Mouse (Mus musculus) splenic B cell, adult 2 months (primary cell): ENCODE measurements around the gene Cct2.
"Not testable (repeated sequence)": the region's sequence is repeated elsewhere in the genome, so short reads cannot be mapped to it uniquely, and the experiment has no call there.

Experiments
- DNase-seq: peaks from one replicate; pipeline ENCODE4 v3.0.0-alpha.2; 2011; ENCODE audit warnings: low read depth, low spot score
- H3K27me3 ChIP-seq: 2 replicates; pipeline ENCODE4 v1.6.1; 2012; ENCODE audit warnings: mild to moderate bottlenecking, low read length, moderate library complexity, mixed read lengths; ENCODE audit not compliant: control insufficient read depth, poor library complexity, insufficient read depth, severe bottlenecking
- H3K36me3 ChIP-seq: 2 replicates; pipeline ENCODE4 v1.6.1; 2012; ENCODE audit warnings: mild to moderate bottlenecking, low read length, moderate library complexity, mixed read lengths; ENCODE audit not compliant: control insufficient read depth, poor library complexity, insufficient read depth, severe bottlenecking

Gene Cct2

DNA sequence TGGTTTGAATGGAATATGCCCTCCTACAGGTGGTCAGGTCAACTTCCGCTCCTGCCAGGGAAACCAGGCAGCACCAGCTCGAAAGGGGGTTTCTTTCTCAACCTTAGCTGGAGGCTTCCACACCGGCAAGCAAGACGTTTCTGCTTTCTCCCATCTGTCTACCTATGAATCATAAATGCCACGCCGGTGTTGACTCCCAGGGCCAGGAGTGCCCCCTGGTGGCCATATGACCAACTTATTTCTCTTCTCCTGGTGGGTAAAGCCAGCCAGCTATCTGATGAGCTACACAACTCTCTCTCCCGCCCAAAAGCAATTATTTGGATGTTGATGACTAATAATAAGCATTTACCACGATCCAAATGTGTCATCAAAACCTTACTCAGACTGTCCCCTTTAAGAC lies 29.8 kb downstream of the Cct2 start:
- Histone ChIP-seq H3K27me3 (no peaks in the 10 kb centered on the region), H3K36me3 (no peaks in the 10 kb centered on the region)
- peak; percentile 84 for DNase-seq

DNA sequence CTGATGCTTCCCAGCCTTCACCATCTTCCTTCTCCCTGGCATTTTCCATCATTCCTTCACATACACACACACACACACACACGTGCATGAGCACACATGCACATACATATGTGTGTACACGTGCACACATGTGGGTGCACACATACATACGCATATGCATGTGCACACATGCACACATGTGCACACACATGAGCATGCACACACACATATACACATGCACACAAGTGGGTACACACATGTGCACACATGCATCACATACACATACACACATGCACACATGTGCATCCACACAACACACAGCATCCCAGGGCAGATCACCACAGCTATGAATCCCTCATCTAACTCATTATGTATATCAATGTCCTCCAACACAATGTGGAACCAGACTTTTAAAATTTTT lies 32.5 kb downstream of the Cct2 start:
- Histone ChIP-seq H3K36me3 (no peaks in the 10 kb centered on the region), H3K27me3 (no peaks in the 10 kb centered on the region)
- DNase-seq, result no peak

DNA sequence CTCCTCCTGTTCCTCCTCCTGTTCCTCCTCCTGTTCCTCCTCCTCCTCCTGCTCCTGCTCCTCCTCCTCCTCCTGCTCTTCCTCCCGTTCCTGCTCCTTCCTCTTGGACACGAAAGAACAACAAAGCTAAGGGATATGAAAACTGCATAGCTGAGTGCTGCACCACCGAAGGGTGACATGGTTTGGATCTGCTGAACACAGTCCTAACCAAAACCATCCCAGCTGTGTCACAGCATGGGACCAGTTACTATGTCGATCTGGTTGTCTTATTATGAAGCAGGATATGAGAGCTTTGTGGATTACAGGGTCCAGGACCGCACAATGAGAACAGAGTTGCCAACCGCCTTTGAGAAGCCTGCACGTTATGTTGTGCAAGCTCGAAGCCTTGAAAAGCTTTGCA lies 37.4 kb downstream of the Cct2 start:
- Histone ChIP-seq H3K27me3 (no peaks in the 10 kb centered on the region), H3K36me3 (no peaks in the 10 kb centered on the region)
- DNase-seq, result no peak

DNA sequence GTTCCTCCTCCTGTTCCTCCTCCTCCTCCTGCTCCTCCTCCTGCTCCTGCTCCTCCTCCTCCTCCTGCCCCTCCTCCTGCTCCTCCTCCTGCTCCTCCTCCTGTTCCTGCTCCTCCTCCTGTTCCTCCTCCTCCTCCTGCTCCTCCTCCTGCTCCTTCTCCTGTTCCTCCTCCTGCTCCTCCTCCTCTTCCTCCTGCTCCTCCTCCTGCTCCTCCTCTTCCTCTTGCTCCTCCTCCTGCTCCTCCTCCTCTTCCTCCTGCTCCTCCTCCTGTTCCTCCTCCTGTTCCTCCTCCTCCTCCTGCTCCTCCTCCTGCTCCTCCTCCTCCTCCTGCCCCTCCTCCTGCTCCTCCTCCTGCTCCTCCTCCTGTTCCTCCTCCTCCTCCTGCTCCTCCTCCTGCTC lies 37.8 kb downstream of the Cct2 start:
- DNase-seq, H3K36me3 ChIP-seq, H3K27me3 ChIP-seq: not testable (repeated sequence)

DNA sequence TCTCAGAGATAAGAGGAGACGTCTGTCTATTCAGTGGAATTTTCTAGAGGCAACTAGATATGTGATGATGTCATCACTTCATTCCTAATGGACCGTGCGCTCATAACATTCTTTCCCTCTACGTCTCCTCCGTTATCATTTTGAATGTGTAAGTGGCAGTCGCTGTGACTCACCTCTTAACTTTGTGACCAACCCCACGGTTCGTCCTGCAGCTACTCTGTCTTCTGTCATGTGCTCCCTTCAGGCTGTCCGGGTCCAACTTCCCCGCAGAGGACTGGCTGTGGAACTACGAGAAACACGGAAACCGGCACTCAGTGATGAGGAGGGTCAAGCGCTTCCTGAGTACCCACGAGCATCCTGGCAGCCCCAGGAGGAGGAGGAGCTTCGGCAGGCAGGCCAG lies 39.9 kb downstream of the Cct2 start:
- H3K36me3 ChIP-seq, result no peaks in the 10 kb centered on the region
- H3K27me3 ChIP-seq, result no peaks in the 10 kb centered on the region
- no peak for DNase-seq

DNA sequence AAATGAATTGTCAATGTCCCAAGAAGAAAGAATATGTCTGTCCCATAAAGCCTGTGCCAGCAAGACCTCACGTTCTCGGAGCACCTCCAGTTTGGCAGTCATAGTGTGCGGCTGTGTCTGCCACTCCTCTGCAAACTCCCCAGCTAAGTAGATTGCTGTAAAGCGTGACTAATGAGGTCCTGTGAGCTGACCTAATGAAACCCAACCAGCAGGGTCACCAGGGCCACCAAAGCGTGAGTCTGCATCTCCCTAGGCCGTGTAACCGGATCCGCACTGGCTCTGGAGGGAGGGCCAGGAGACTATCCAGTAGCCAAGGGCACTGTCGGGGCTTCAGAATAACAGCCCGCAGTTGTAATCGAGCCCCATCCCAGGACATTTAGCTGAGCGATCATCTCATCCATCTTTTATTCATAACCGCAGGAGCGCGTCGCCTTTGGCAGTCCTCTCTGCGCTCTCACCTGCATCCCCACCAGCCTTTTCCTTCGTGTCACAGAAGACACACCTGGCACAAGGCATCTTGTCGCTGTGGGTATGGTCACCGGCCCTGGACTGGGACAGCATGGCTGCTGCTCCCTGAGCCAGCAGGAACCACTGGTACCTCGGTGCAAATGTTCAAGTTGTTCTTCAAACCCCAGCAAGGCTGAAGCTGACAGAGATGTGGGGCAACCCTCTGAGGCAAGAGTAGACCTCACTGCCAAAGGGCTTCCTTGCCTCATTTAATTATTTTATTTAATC lies 42.4 kb downstream of the Cct2 start:
- H3K36me3 ChIP-seq, result no peaks in the 10 kb centered on the region
- DNase-seq, result no peak
- no peaks in the 10 kb centered on the region; the same call in 1 of the 2 replicates for H3K27me3 ChIP-seq

DNA sequence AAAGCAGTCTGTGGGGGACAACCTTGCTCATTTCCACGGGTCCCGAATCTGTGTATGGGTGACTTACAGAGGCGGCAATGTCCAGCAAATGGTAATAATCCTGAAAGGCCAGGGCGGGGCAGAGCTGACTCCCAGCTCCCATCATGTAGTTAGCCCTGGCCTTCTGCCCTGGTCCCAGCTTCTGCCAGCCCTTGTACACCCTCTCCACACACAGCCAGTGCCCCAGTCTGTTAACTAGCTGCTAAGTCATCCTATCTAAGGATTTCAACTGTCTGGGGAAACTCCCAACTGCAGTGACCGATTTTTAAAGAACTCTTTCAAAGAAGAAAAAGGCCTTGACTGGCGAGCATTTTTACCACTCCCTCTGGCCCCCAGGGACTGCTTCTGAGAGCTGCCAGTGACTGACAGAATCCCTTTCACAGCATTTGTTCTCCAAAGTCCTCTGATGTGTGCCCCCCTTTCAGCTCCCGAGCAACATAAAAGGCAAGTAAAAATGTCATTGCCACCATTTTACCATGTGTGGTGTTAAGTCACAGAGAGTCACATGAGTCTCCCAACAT lies 45.3 kb downstream of the Cct2 start:
- Histone ChIP-seq H3K27me3 (no peaks in the 10 kb centered on the region; the same call in 1 of the 2 replicates), H3K36me3 (no peaks in the 10 kb centered on the region)
- no peak for DNase-seq

DNA sequence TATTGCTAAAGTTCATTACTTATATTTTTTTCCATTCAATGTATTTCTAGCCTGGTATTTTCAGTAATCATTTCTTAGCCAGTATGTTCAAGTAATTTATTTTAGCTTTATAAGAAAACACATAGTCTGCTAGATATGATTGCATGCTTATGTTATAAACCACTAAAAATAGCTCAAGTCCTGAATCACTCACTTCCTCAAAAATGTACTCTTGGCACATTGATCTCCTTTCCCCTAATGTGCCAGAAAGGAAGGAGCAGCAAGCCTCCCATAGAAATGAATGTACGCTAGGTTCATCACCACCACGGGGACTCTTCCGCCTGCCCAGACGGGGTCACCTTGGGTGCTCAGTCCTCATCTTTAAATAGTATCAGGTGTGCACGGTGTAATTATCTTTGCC lies 49.0 kb downstream of the Cct2 start:
- no peak for DNase-seq

DNA sequence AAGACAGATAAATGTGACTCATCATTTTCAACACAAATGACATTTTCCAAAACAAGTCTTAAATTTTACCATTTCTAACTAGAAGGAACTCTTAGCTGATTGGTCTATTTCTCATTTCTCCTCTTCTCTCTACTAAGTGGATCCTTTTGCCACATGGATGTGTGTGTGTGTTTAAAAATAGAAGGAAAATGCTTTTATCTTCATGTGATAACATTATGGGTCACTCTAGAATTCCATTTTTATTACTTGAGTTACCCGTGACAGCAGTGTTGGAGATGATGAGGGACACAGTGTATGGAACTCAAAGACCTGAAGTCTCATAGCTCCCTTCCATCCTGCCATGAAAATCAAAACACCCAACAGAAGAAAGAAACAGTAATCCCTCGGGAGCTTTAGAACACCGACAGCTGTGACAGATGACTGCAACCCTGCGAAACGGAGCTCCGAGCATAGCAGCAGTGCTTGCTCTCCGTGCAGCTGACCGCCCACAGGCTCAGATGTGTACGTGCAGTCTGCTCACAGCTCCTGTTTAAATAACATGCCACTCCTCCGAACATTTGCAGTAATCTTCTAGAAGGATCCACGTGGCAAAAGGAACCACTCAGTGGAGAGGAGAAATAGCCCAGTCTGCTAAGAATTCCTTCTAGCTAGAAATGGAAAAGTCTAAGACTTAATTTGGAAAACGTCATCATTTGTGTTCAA lies 49.8 kb downstream of the Cct2 start:
- DNase-seq, result peak; percentile 26
- H3K27me3 ChIP-seq, result no peaks in the 10 kb centered on the region; the same call in 1 of the 2 replicates
- no peaks in the 10 kb centered on the region for H3K36me3 ChIP-seq

More for the DNA sequence above, 49.0 kb downstream of the Cct2 start:
- H3K27me3 ChIP-seq, result no peaks in the 10 kb centered on the region; the same call in 1 of the 2 replicates
- no peaks in the 10 kb centered on the region for H3K36me3 ChIP-seq

DNA sequence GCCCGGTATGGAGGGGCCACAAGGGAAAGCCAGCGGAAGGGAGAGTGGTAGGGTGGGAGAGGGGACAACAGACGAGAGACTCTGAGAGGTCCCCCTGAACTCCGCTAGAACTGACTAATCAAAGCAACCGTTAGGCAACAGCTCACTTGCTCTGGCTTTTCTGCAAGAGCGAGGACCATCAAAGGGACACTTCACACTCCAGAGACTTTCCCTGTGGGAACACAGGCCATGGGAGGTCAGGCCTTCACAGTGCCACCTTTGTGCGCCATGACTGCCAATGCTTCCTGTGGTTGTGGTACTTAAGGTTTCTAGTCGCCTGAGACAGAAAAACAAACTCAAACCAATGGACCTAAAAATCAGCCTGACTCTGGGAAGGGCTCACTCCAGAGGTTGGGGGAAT lies 52.6 kb downstream of the Cct2 start:
- DNase-seq, result no peak
- H3K27me3 ChIP-seq, result no peaks in the 10 kb centered on the region
- no peaks in the 10 kb centered on the region for H3K36me3 ChIP-seq

DNA sequence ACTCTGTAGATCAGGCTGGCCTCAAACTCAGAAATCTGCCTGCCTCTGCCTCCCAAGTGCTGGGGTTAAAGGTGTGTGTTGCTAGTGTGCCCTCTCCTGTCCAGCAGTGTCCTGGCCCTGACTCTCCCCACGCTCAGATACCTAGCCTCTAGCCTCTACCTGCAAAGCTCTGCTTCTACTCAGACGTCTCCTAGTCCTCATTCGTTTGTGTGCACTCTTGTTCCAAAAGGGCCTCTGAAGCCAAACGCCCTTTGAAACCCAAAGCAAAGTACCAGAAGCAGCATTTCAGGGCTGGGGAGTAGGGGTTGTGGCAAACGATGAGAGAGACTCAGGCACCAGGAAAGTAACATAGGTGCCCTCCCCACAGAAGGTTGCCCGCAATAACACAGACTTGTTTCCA lies 53.9 kb downstream of the Cct2 start:
- H3K27me3 ChIP-seq, result no peaks in the 10 kb centered on the region
- H3K36me3 ChIP-seq, result no peaks in the 10 kb centered on the region
- DNase-seq, result no peak

DNA sequence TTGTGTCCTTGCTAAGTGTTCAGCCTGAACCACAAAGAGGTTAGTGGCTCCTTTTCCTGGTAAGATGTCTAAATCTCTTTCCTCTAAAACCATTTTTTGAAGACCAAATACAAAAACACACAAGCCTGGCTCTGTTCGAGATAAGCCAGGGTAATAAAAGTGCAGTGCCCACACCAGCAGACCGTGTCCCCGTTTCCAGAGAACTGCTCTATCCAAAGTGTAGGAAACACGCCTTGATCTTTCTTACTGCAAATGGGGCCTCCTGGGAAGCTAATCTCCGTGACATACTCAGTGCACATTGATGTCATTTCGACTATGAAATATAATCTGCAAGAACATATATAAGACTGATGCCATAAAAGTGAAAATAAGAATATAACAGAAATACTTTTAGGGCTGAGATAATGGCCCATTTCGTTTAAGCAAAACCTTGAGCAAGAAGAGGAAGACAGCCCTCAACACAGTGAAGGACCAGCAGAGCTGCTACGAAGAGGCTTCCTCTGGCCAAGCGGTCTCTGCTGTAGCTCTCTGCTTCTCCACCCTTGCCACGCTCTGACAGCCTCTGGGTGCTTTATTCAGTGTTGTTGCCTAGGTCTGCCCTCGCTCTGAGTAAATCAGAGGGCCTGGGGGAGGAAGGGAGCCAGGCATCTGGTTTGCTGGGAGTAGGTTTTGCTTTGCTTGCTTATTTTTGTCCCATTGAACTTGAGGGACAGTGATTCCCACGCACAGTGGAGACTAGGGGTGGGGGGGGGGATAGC lies 57.7 kb downstream of the Cct2 start:
- no peak for DNase-seq
- no peaks in the 10 kb centered on the region for H3K27me3 ChIP-seq

DNA sequence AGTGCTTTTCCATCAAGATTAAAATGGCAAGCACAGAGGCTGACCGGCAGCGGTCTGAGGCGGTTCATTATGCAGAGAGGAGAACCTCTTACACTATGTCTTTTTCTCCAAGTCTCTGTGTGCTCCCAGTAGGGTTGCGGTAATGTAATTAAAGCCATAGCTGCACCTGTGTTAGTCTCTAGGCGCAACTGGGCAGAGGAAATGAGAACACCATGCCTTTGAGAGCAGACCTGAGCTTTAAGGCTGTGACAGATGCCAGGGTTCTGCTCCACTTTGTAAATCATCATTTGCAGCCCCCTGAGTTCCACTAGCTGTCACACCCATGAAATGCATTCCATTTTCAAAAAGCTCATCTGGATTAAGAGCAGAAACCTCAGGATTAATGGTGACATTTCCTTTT lies 58.9 kb downstream of the Cct2 start:
- no peak for DNase-seq
- H3K27me3 ChIP-seq, result no peaks in the 10 kb centered on the region
- no peaks in the 10 kb centered on the region for H3K36me3 ChIP-seq

More for the DNA sequence above, 57.7 kb downstream of the Cct2 start:
- H3K36me3 ChIP-seq, result no peaks in the 10 kb centered on the region
